Mouse (Mus musculus): Measurements from ENCODE around the gene Cyp3a11. TPM values are rescaled to one million over a fixed set of nuclear protein-coding genes. Genes with fewer than 3 reads are reported as not detected.
"Not testable (repeated sequence)": the region's sequence is repeated elsewhere in the genome, so short reads cannot be mapped to it uniquely, and the experiment has no call there.

Cyp3a11 gene
- not detected in 2 replicates for polyA plus RNA-seq (2016; fragmentation: Nextera tagmentation; extraction: Ambion mirVana)

GRCm38 (mm10) chr5:145879688-145880087 lies at the start of gene Cyp3a11:
TSS of gene Cyp3a11 (minus strand) at chr5:145879964.
- Histone ChIP-seq H3K27ac (no peak within 1 kb of the TSS), H3K4me2 (no peak within 1 kb of the TSS), H3K36me3 (no peaks in the 10 kb centered on the region), H3K9ac (no peak within 1 kb of the TSS), H3K4me3 (no peak within 1 kb of the TSS), H3K4me1 (no peaks in the 10 kb centered on the region), H3K27me3 (replicated peaks) (no peaks in the 10 kb centered on the region), H3K9me3 (replicated peaks) (peaks cover 22% of the 10 kb centered on the region; the same call in 1 of the 2 replicates)
- ATAC-seq, result no peak
- 57% methylated on average over 3 of the region's 3 CpGs for WGBS (ENCODE audit: insufficient replicate concordance)

- Histone ChIP-seq H3K9ac (no peak overlapping the region), H3K4me2 (no peak overlapping the region), H3K9me3 (replicated peaks) (peaks cover 24% of the 10 kb centered on the region), H3K27me3 (replicated peaks) (no peaks in the 10 kb centered on the region), H3K4me1 (no peaks in the 10 kb centered on the region), H3K36me3 (no peaks in the 10 kb centered on the region), H3K27ac (no peak overlapping the region), H3K4me3 (no peak overlapping the region)
- no peak for ATAC-seq
These were observed 33.1 kb upstream of the Cyp3a11 start for GRCm38 (mm10) chr5:145912912-145913311.

- no peak overlapping the region for H3K4me3 ChIP-seq
- H3K9me3 ChIP-seq (replicated peaks), result peaks cover 16% of the 10 kb centered on the region
- H3K9ac ChIP-seq, result no peak overlapping the region
- no peak for ATAC-seq
- H3K4me2 ChIP-seq, result no peak overlapping the region
- H3K36me3 ChIP-seq, result no peaks in the 10 kb centered on the region
- no peak overlapping the region for H3K27ac ChIP-seq
- H3K4me1 ChIP-seq, result no peaks in the 10 kb centered on the region
- H3K27me3 ChIP-seq (replicated peaks), result no peaks in the 10 kb centered on the region
These were observed 32.0 kb upstream of the Cyp3a11 start for GRCm38 (mm10) chr5:145911781-145912180.

- H3K9ac ChIP-seq; ATAC-seq; H3K4me3 ChIP-seq; H3K27me3 ChIP-seq (replicated peaks); H3K36me3 ChIP-seq; H3K4me1 ChIP-seq; H3K27ac ChIP-seq; H3K4me2 ChIP-seq: not testable (repeated sequence)
- H3K9me3 ChIP-seq (replicated peaks), result peaks cover 32% of the 10 kb centered on the region
- WGBS (ENCODE audit: insufficient replicate concordance), result 70% methylated on average over 2 of the region's 2 CpGs
These were observed 27.2 kb upstream of the Cyp3a11 start for GRCm38 (mm10) chr5:145906937-145907336.

DNA sequence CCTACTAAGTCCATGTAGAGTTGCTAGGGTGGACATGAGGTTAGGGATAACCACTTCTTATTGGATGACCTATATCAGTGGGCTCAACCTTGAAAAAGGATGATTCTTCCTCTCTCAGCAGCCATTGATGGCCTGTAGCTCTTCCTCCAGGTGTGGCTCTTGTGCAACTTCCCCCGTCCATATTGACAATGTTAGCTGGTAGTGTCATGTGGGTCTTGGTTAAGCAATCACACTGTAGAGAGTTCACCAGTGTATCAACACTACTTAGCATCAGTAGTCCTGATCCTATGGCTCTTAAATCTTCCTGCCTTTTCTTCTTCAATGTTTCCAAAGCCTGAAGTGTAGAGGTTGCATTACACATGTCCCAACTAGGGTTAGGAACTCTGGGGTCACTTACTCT lies 24.8 kb upstream of the Cyp3a11 start:
- no peak overlapping the region for H3K4me3 ChIP-seq
- ATAC-seq, result no peak
- H3K4me2 ChIP-seq, result no peak overlapping the region
- 61% methylated on average over 1 of the region's 1 CpGs for WGBS (ENCODE audit: insufficient replicate concordance)
- H3K36me3 ChIP-seq, result no peaks in the 10 kb centered on the region
- H3K9me3 ChIP-seq (replicated peaks), result peaks cover 37% of the 10 kb centered on the region
- no peak overlapping the region for H3K9ac ChIP-seq
- H3K27ac ChIP-seq, result no peak overlapping the region
- H3K27me3 ChIP-seq (replicated peaks), result no peaks in the 10 kb centered on the region
- no peaks in the 10 kb centered on the region for H3K4me1 ChIP-seq

- Histone ChIP-seq H3K4me3 (no peak overlapping the region), H3K9me3 (replicated peaks) (peaks cover 37% of the 10 kb centered on the region), H3K27ac (no peak overlapping the region), H3K9ac (no peak overlapping the region), H3K4me2 (no peak overlapping the region), H3K36me3 (no peaks in the 10 kb centered on the region), H3K4me1 (no peaks in the 10 kb centered on the region), H3K27me3 (replicated peaks) (no peaks in the 10 kb centered on the region)
- ATAC-seq, result no peak
- 69% methylated on average over 1 of the region's 1 CpGs for WGBS (ENCODE audit: insufficient replicate concordance)
These were observed 23.6 kb upstream of the Cyp3a11 start for GRCm38 (mm10) chr5:145903349-145903748.

- Histone ChIP-seq H3K27ac (no peak overlapping the region), H3K9me3 (replicated peaks) (peaks cover 28% of the 10 kb centered on the region; the same call in 1 of the 2 replicates), H3K4me2 (no peak overlapping the region), H3K4me1 (no peaks in the 10 kb centered on the region), H3K9ac (no peak overlapping the region), H3K36me3 (no peaks in the 10 kb centered on the region), H3K4me3 (no peak overlapping the region), H3K27me3 (replicated peaks) (no peaks in the 10 kb centered on the region)
- no peak for ATAC-seq
- WGBS (ENCODE audit: insufficient replicate concordance), result 29% methylated on average over 2 of the region's 2 CpGs
These were observed 20.7 kb upstream of the Cyp3a11 start for GRCm38 (mm10) chr5:145900436-145900990.

DNA sequence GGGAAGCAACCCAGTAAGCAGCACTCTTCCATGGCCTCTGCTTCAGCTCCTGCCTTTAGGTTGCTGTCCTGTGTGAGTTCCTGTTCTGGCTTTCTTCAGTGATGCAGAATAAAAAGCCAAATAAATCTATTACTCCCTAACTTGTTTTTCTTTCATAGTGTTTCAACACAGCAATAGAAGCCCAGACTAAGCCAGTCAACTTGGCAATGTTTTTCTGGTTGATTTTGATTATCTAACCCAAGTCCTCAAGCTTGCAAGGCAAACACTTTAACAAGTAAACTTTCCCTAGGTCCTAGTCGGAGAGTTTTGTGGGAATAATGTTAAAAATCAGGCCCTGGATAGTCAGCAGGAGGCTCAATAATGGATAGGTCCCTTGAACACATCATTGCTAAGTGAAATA lies 17.5 kb upstream of the Cyp3a11 start:
- Histone ChIP-seq H3K9ac (no peak overlapping the region), H3K9me3 (replicated peaks) (peaks cover 9% of the 10 kb centered on the region; the same call in 1 of the 2 replicates), H3K4me1 (no peaks in the 10 kb centered on the region), H3K4me2 (no peak overlapping the region), H3K4me3 (no peak overlapping the region), H3K27me3 (replicated peaks) (no peaks in the 10 kb centered on the region), H3K27ac (no peak overlapping the region), H3K36me3 (no peaks in the 10 kb centered on the region)
- 42% methylated on average over 1 of the region's 1 CpGs for WGBS (ENCODE audit: insufficient replicate concordance)
- no peak for ATAC-seq

GRCm38 (mm10) chr5:145881207-145881606 lies 1.4 kb upstream of the Cyp3a11 start:
- no peaks in the 10 kb centered on the region for H3K36me3 ChIP-seq
- H3K9me3 ChIP-seq (replicated peaks), result peaks cover 26% of the 10 kb centered on the region; the same call in 1 of the 2 replicates
- H3K4me1 ChIP-seq, result no peaks in the 10 kb centered on the region
- H3K4me2 ChIP-seq, result no peak overlapping the region
- no peaks in the 10 kb centered on the region for H3K27me3 ChIP-seq (replicated peaks)
- H3K9ac ChIP-seq, result no peak overlapping the region
- ATAC-seq, result no peak
- no peak overlapping the region for H3K4me3 ChIP-seq
- no peak overlapping the region for H3K27ac ChIP-seq

DNA sequence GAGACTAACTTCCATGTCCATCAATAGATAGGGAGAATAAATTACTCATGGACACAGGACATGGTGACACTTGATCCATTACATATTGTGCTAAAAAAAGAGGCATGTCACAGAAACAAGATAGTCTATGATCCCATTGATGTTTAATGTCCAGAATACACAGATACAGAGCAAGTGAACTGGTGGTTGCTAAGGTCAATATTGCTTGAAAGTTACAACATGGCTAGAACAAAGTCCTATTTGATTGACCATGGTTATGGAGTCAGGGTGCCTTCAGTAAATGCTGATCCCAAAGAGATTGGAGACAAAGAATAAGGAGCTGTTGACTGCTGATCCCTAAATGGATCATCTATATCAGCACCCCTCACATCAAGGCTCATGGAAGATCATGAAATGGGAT lies 12.3 kb downstream of the Cyp3a11 start:
- not testable (repeated sequence) for H3K36me3 ChIP-seq; ATAC-seq; H3K27me3 ChIP-seq (replicated peaks); H3K27ac ChIP-seq; H3K4me1 ChIP-seq; H3K4me2 ChIP-seq; H3K4me3 ChIP-seq; H3K9ac ChIP-seq
- peaks cover 17% of the 10 kb centered on the region; the same call in 1 of the 2 replicates for H3K9me3 ChIP-seq (replicated peaks)

- not testable (repeated sequence) for H3K4me3 ChIP-seq; H3K4me2 ChIP-seq; H3K9ac ChIP-seq; H3K36me3 ChIP-seq; H3K27me3 ChIP-seq (replicated peaks); H3K4me1 ChIP-seq; H3K27ac ChIP-seq; ATAC-seq
- peaks cover 16% of the 10 kb centered on the region; the same call in 1 of the 2 replicates for H3K9me3 ChIP-seq (replicated peaks)
- WGBS (ENCODE audit: insufficient replicate concordance), result 56% methylated on average over 2 of the region's 2 CpGs
These were observed 74.0 kb downstream of the Cyp3a11 start, which contains the start of gene Cyp3a44 for GRCm38 (mm10) chr5:145805796-145806195. TSS of gene Cyp3a44 (minus strand) at chr5:145805874.
